Mouse (Mus musculus): ENCODE measurements at regions not wholly inside any gene's neighbourhood (a gene's known extent, or its start where the extent isn't known, plus 50 kb on each side); places are given as distances from the start of the nearest gene placed in this dataset.

GRCm38 (mm10) chr9:41365251-41365650, 203.8 kb upstream of the Ubash3b start:
- H3K4me1 ChIP-seq (replicated peaks; ENCODE audit: control insufficient read depth, insufficient read depth, low read length), result no peaks in the 10 kb centered on the region
- H3K27ac ChIP-seq (ENCODE audit: low read depth, low read length), result no peak overlapping the region
- ATAC-seq, result no peak
- H3K9me3 ChIP-seq (ENCODE audit: control insufficient read depth), result no peaks in the 10 kb centered on the region
- no peak overlapping the region for H3K9ac ChIP-seq (ENCODE audit: low read depth, low read length)
- no peak for TF ChIP-seq CTCF (IDR thresholded peaks at IDR 0.05; ENCODE audit: low read depth)
- WGBS, result 59% methylated on average over 5 of the region's 5 CpGs
- no peak overlapping the region for H3K4me3 ChIP-seq (ENCODE audit: low read depth, low read length)
- H3K27me3 ChIP-seq (replicated peaks; ENCODE audit: control insufficient read depth, insufficient read depth, low read length), result no peaks in the 10 kb centered on the region
- no peak overlapping the region for H3K4me2 ChIP-seq (replicated peaks; ENCODE audit: low read depth)
- no peaks in the 10 kb centered on the region for H3K36me3 ChIP-seq (ENCODE audit: control insufficient read depth, insufficient read depth)

- TF ChIP-seq CTCF (IDR thresholded peaks at IDR 0.05; ENCODE audit: low read depth), result no peak
- ATAC-seq, result no peak
- no peaks in the 10 kb centered on the region for H3K27me3 ChIP-seq (replicated peaks; ENCODE audit: control insufficient read depth, insufficient read depth, low read length)
- H3K4me2 ChIP-seq (replicated peaks; ENCODE audit: low read depth), result no peak overlapping the region
- 74% methylated on average over 6 of the region's 6 CpGs for WGBS
- H3K4me3 ChIP-seq (ENCODE audit: low read depth, low read length), result no peak overlapping the region
- no peak overlapping the region for H3K27ac ChIP-seq (ENCODE audit: low read depth, low read length)
- H3K9ac ChIP-seq (ENCODE audit: low read depth, low read length), result no peak overlapping the region
- H3K4me1 ChIP-seq (replicated peaks; ENCODE audit: control insufficient read depth, insufficient read depth, low read length), result no peaks in the 10 kb centered on the region
- H3K36me3 ChIP-seq (ENCODE audit: control insufficient read depth, insufficient read depth), result no peaks in the 10 kb centered on the region
- H3K9me3 ChIP-seq (ENCODE audit: control insufficient read depth), result no peaks in the 10 kb centered on the region
Measured at GRCm38 (mm10) chr9:41364442-41365250, 203.1 kb upstream of the Ubash3b start.

GRCm38 (mm10) chr9:41360356-41360755, 198.9 kb upstream of the Ubash3b start:
- Histone ChIP-seq H3K9me3 (ENCODE audit: control insufficient read depth) (no peaks in the 10 kb centered on the region), H3K27ac (ENCODE audit: low read depth, low read length) (no peak overlapping the region), H3K9ac (ENCODE audit: low read depth, low read length) (no peak overlapping the region), H3K4me1 (replicated peaks; ENCODE audit: control insufficient read depth, insufficient read depth, low read length) (no peaks in the 10 kb centered on the region), H3K4me3 (ENCODE audit: low read depth, low read length) (no peak overlapping the region), H3K36me3 (ENCODE audit: control insufficient read depth, insufficient read depth) (no peaks in the 10 kb centered on the region), H3K4me2 (replicated peaks; ENCODE audit: low read depth) (no peak overlapping the region), H3K27me3 (replicated peaks; ENCODE audit: control insufficient read depth, insufficient read depth, low read length) (no peaks in the 10 kb centered on the region)
- 83% methylated on average over 5 of the region's 5 CpGs for WGBS
- ATAC-seq, result no peak
- TF ChIP-seq CTCF (IDR thresholded peaks at IDR 0.05; ENCODE audit: low read depth), result no peak

- no peak for TF ChIP-seq CTCF (IDR thresholded peaks at IDR 0.05; ENCODE audit: low read depth)
- ATAC-seq, result no peak
- no peaks in the 10 kb centered on the region for H3K9me3 ChIP-seq (ENCODE audit: control insufficient read depth)
- no peak overlapping the region for H3K27ac ChIP-seq (ENCODE audit: low read depth, low read length)
- H3K27me3 ChIP-seq (replicated peaks; ENCODE audit: control insufficient read depth, insufficient read depth, low read length), result no peaks in the 10 kb centered on the region
- H3K4me2 ChIP-seq (replicated peaks; ENCODE audit: low read depth), result no peak overlapping the region
- no peak overlapping the region for H3K4me3 ChIP-seq (ENCODE audit: low read depth, low read length)
- no peaks in the 10 kb centered on the region for H3K4me1 ChIP-seq (replicated peaks; ENCODE audit: control insufficient read depth, insufficient read depth, low read length)
- no peak overlapping the region for H3K9ac ChIP-seq (ENCODE audit: low read depth, low read length)
- 76% methylated on average over 3 of the region's 3 CpGs for WGBS
- no peaks in the 10 kb centered on the region for H3K36me3 ChIP-seq (ENCODE audit: control insufficient read depth, insufficient read depth)
Measured at GRCm38 (mm10) chr9:41359286-41359685, 197.8 kb upstream of the Ubash3b start.

- Histone ChIP-seq H3K27me3 (replicated peaks; ENCODE audit: control insufficient read depth, insufficient read depth, low read length) (no peaks in the 10 kb centered on the region), H3K4me2 (replicated peaks; ENCODE audit: low read depth) (no peak overlapping the region), H3K27ac (ENCODE audit: low read depth, low read length) (no peak overlapping the region), H3K4me1 (replicated peaks; ENCODE audit: control insufficient read depth, insufficient read depth, low read length) (no peaks in the 10 kb centered on the region), H3K4me3 (ENCODE audit: low read depth, low read length) (no peak overlapping the region), H3K9me3 (ENCODE audit: control insufficient read depth) (no peaks in the 10 kb centered on the region), H3K9ac (ENCODE audit: low read depth, low read length) (no peak overlapping the region), H3K36me3 (ENCODE audit: control insufficient read depth, insufficient read depth) (no peaks in the 10 kb centered on the region)
- TF ChIP-seq CTCF (IDR thresholded peaks at IDR 0.05; ENCODE audit: low read depth), result no peak
- 74% methylated on average over 2 of the region's 2 CpGs for WGBS
- ATAC-seq, result no peak
Measured at GRCm38 (mm10) chr9:41345338-41345737, 183.8 kb upstream of the Ubash3b start.

GRCm38 (mm10) chr9:41337375-41337774, 175.9 kb upstream of the Ubash3b start:
- no peaks in the 10 kb centered on the region for H3K27me3 ChIP-seq (replicated peaks; ENCODE audit: control insufficient read depth, insufficient read depth, low read length)
- H3K4me3 ChIP-seq (ENCODE audit: low read depth, low read length), result no peak overlapping the region
- ATAC-seq, result no peak
- H3K36me3 ChIP-seq (ENCODE audit: control insufficient read depth, insufficient read depth), result no peaks in the 10 kb centered on the region
- TF ChIP-seq CTCF (IDR thresholded peaks at IDR 0.05; ENCODE audit: low read depth), result no peak
- no peaks in the 10 kb centered on the region for H3K9me3 ChIP-seq (ENCODE audit: control insufficient read depth)
- 84% methylated on average over 2 of the region's 2 CpGs for WGBS
- H3K4me1 ChIP-seq (replicated peaks; ENCODE audit: control insufficient read depth, insufficient read depth, low read length), result no peaks in the 10 kb centered on the region
- no peak overlapping the region for H3K27ac ChIP-seq (ENCODE audit: low read depth, low read length)
- no peak overlapping the region for H3K4me2 ChIP-seq (replicated peaks; ENCODE audit: low read depth)
- H3K9ac ChIP-seq (ENCODE audit: low read depth, low read length), result no peak overlapping the region
